10 mouse cellular contexts compared by ENCODE assay signal in the genomic region with DNA sequence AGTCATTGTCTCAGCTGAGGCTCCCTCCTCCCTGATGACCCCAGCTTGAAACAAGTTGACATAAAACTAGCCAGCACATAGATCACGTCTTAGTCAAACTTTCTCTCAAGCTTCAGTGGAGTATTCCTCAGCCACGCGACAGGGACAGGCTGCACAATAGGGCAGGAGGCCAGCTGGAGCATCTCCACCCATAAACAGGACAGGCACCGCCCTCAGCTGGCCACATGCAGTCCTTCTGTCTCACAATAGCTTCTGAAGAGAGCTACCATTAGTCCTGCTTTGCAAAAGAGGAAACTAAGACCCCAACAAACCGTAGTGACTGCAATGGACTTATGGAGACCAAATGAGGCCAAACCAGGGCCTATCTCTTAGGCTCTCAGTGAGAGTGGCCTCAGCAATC. TPM values are rescaled to one million over a fixed set of nuclear protein-coding genes. Genes with fewer than 3 reads are reported as not detected.
DNase-seq lines count a peak whose midpoint lies in the region; ATAC-seq and TF ChIP-seq lines count a peak whose summit lies in the region.
"Had no signal": no experiment of that assay in that cellular context is flagged by ENCODE, and none has a peak within 500 bp of the region (broad histone marks: within the 10 kb centered on the region; RNA-seq: fewer than 3 reads in every experiment).

No protein-coding gene starts in this region.

- TF ChIP-seq RAD21 in MEL (IDR thresholded peaks at IDR 0.05; ENCODE audit: low read depth, low read length) = no peak

- no peak for TF ChIP-seq EP300 in MEL (IDR thresholded peaks at IDR 0.05; ENCODE audit: low read depth in 1 of 2, low read length in 2 of 2)

- TF ChIP-seq CTCF in MEL (IDR thresholded peaks at IDR 0.05 in 2 of 3, conservative IDR thresholded peaks at IDR 0.05 in 1 of 3; ENCODE audit: control insufficient read depth in 1 of 3, insufficient read depth in 1 of 3, low read depth in 2 of 3, low read length in 3 of 3, poor library complexity in 1 of 3, severe bottlenecking in 1 of 3) = no peak

- 51% methylated on average over 5 of the region's 5 CpGs for WGBS in kidney, embryonic 16.5 days
- WGBS in forebrain, embryonic 14.5 days = 78% methylated on average over 5 of the region's 5 CpGs

- TF ChIP-seq POLR2A in MEL (IDR thresholded peaks at IDR 0.05; ENCODE audit: control insufficient read depth in 1 of 2, insufficient read depth in 1 of 2, low read depth in 1 of 2, low read length in 2 of 2, poor library complexity in 1 of 2) = no peak

- peak; percentile 50 for DNase-seq in kidney, adult 11 months
- no peak for DNase-seq in MEL (ENCODE audit: low read depth, low spot score)
- peak; percentile 69 for DNase-seq in gastrocnemius, adult 18-20 months (ENCODE audit: low spot score)
- peak; percentile 73 to 81 for DNase-seq in kidney, postnatal 4 days
- no peak for DNase-seq in forebrain, embryonic 14.5 days (ENCODE audit: low spot score)

- H3K27me3 ChIP-seq in kidney, embryonic 16.5 days (ENCODE audit: insufficient read depth, low read length) = no peaks in the 10 kb centered on the region
- H3K27me3 ChIP-seq in MEL (ENCODE audit: control insufficient read depth in 1 of 2, insufficient read depth in 2 of 2, low read length in 2 of 2) = no peaks in the 10 kb centered on the region
- H3K27me3 ChIP-seq in forebrain, embryonic 14.5 days (replicated peaks; ENCODE audit: control insufficient read depth, insufficient read depth, low read length) = no peaks in the 10 kb centered on the region
- H3K27me3 ChIP-seq: limb, embryonic 15.5 days had no signal

- H3K4me2 ChIP-seq in kidney, embryonic 16.5 days (replicated peaks; ENCODE audit: low read depth, low read length) = no peak overlapping the region
- no peak overlapping the region for H3K4me2 ChIP-seq in forebrain, embryonic 14.5 days (ENCODE audit: low read length)
- H3K4me2 ChIP-seq: limb, embryonic 15.5 days had no signal

- no peaks in the 10 kb centered on the region for H3K79me2 ChIP-seq in MEL (ENCODE audit: control insufficient read depth, insufficient read depth, low read length, poor library complexity)

- no peak for ATAC-seq in kidney, embryonic 16.5 days (ENCODE audit: low FRiP score, low TSS enrichment)
- ATAC-seq in forebrain, embryonic 14.5 days = no peak
- no peak for ATAC-seq in erythroblast, adult 5-6 weeks (replicated peaks; ENCODE audit: low FRiP score, poor library complexity, severe bottlenecking)
- ATAC-seq in CD4-positive, CD25-positive, alpha-beta regulatory T cell, adult 4 months = no peak

- no peak overlapping the region for H3K9ac ChIP-seq in kidney, embryonic 16.5 days (replicated peaks; ENCODE audit: low read length)
- peak overlapping the region; percentile 11; the same call in 1 of the 2 replicates for H3K9ac ChIP-seq in MEL (ENCODE audit: control insufficient read depth, low read depth, low read length, poor library complexity, severe bottlenecking)
- H3K9ac ChIP-seq in forebrain, embryonic 14.5 days (ENCODE audit: low read length) = no peak overlapping the region
- H3K9ac ChIP-seq: limb, embryonic 15.5 days had no signal

- H3K9me3 ChIP-seq in kidney, embryonic 16.5 days (ENCODE audit: low read length) = no peaks in the 10 kb centered on the region
- H3K9me3 ChIP-seq in MEL (replicated peaks; ENCODE audit: insufficient read depth, low read length) = no peaks in the 10 kb centered on the region
- H3K9me3 ChIP-seq in forebrain, embryonic 14.5 days (replicated peaks; ENCODE audit: control insufficient read depth, low read length) = no peaks in the 10 kb centered on the region
- H3K9me3 ChIP-seq: G1E; limb, embryonic 15.5 days had no signal

- no peak overlapping the region for H3K27ac ChIP-seq in kidney, embryonic 16.5 days (ENCODE audit: low read length)
- no peak overlapping the region for H3K27ac ChIP-seq in MEL (ENCODE audit: control insufficient read depth, low read depth, low read length)
- no peak overlapping the region for H3K27ac ChIP-seq in forebrain, embryonic 14.5 days (ENCODE audit: low read depth, low read length)
- H3K27ac ChIP-seq: limb, embryonic 15.5 days had no signal

- 0 out of 2 replicates have a peak, but pooled peaks cover 2% of the 10 kb centered on the region for H3K4me1 ChIP-seq in kidney, embryonic 16.5 days (ENCODE audit: insufficient read depth, low read length)
- H3K4me1 ChIP-seq in MEL (ENCODE audit: control insufficient read depth in 1 of 2, insufficient read depth in 2 of 2, low read length in 2 of 2) = 0 out of 4 replicates have a peak, but pooled peaks cover 0 to 3% of the 10 kb centered on the region in 2 experiments
- H3K4me1 ChIP-seq in forebrain, embryonic 14.5 days (ENCODE audit: control insufficient read depth, insufficient read depth, low read length) = no peaks in the 10 kb centered on the region
- H3K4me1 ChIP-seq: limb, embryonic 15.5 days had no signal

- peaks cover 11% of the 10 kb centered on the region; the same call in 1 of the 2 replicates for H3K36me3 ChIP-seq in kidney, embryonic 16.5 days (ENCODE audit: insufficient read depth, low read length)
- H3K36me3 ChIP-seq in MEL (ENCODE audit: control insufficient read depth in 1 of 2, insufficient read depth in 2 of 2, low read length in 2 of 2) = no peaks in the 10 kb centered on the region
- no peaks in the 10 kb centered on the region; the same call in 1 of the 2 replicates for H3K36me3 ChIP-seq in forebrain, embryonic 14.5 days (ENCODE audit: control insufficient read depth, insufficient read depth, low read length)

- H3K4me3 ChIP-seq in kidney, embryonic 16.5 days (ENCODE audit: low read length) = no peak overlapping the region
- peak overlapping the region in 1 of 2 experiments; percentile 55; a peak in 2 of 4 replicates for H3K4me3 ChIP-seq in MEL (ENCODE audit: control insufficient read depth in 1 of 2, insufficient read depth in 1 of 2, low read depth in 2 of 2, low read length in 2 of 2)
- H3K4me3 ChIP-seq in forebrain, embryonic 14.5 days (ENCODE audit: low read depth, low read length) = no peak overlapping the region
- H3K4me3 ChIP-seq: limb, embryonic 15.5 days had no signal

TF ChIP-seq in MEL, 35 proteins besides CTCF, POLR2A, EP300 and RAD21:
- TF ChIP-seq CHD1 (IDR thresholded peaks at IDR 0.05; ENCODE audit: low read depth, low read length) (no peak), RCOR1 (IDR thresholded peaks at IDR 0.05; ENCODE audit: low read depth, low read length) (no peak), ZKSCAN1 (IDR thresholded peaks at IDR 0.05; ENCODE audit: low read depth, low read length) (no peak), ZNF384 (IDR thresholded peaks at IDR 0.05; ENCODE audit: low read depth, low read length) (no peak), KAT2A (conservative IDR thresholded peaks at IDR 0.05; ENCODE audit: low read depth, low read length) (no peak), MAZ (IDR thresholded peaks at IDR 0.05; ENCODE audit: low read depth, low read length) (no peak), GABPA (IDR thresholded peaks at IDR 0.05; ENCODE audit: low read depth, low read length) (no peak), ZC3H11A (IDR thresholded peaks at IDR 0.05; ENCODE audit: low read depth, low read length) (no peak), MXI1 (IDR thresholded peaks at IDR 0.05; ENCODE audit: low read depth, low read length) (no peak)

RNA-seq across cellular contexts. Expression of a gene that starts 27.6 kb away (rescaled TPM):
- polyA plus RNA-seq in kidney, embryonic 16.5 days (2015; fragmentation: Nextera tagmentation; extraction: Ambion mirVana) = 0.17 TPM in 1 of 2 replicates, not detected in the other
- total RNA-seq in MEL (2012; rRNA removed) = not detected in 2 replicates
- not detected for polyA plus RNA-seq in MEL (2012; ENCODE audit: insufficient read depth in 1 of 2, insufficient read length in 2 of 2, low read depth in 1 of 2, low replicate concordance in 2 of 2, missing spikeins in 1 of 2)
- total RNA-seq in gastrocnemius, adult 18-20 months (2021) = not detected
- not detected in 2 replicates for polyA plus RNA-seq in forebrain, embryonic 14.5 days (2014; fragmentation: Nextera tagmentation; extraction: Ambion mirVana)
- total RNA-seq in erythroblast, adult 5-6 weeks (2015; ENCODE audit: low replicate concordance) = not detected in 2 replicates
- not detected in 2 replicates for total RNA-seq in erythroblast, adult 5-6 weeks (2017; ENCODE audit: low replicate concordance)
- polyA plus RNA-seq in CD4-positive, CD25-positive, alpha-beta regulatory T cell, adult 4 months (2017; shearing (Covaris generic)) = not detected
- total RNA-seq: G1E had no signal
- polyA plus RNA-seq: G1E; limb, embryonic 15.5 days had no signal

RNA-seq across cellular contexts. Expression of a gene that starts 40.8 kb away (rescaled TPM):
- polyA plus RNA-seq in kidney, embryonic 16.5 days (2015; fragmentation: Nextera tagmentation; extraction: Ambion mirVana) = 11.2 and 13.9 TPM in 2 replicates
- 35.9 and 44.6 TPM in 2 replicates for total RNA-seq in MEL (2012; rRNA removed)
- polyA plus RNA-seq in MEL (2012; ENCODE audit: insufficient read depth in 1 of 2, insufficient read length in 2 of 2, low read depth in 1 of 2, low replicate concordance in 2 of 2, missing spikeins in 1 of 2) = 10 to 100 TPM; 41.9 to 96.5 TPM
- total RNA-seq in gastrocnemius, adult 18-20 months (2021) = 10 to 100 TPM; 68.4 to 69.8 TPM
- polyA plus RNA-seq in forebrain, embryonic 14.5 days (2014; fragmentation: Nextera tagmentation; extraction: Ambion mirVana) = 21.1 and 29.6 TPM in 2 replicates
- total RNA-seq in erythroblast, adult 5-6 weeks (2015; ENCODE audit: low replicate concordance) = 53.1 and 53.8 TPM in 2 replicates
- total RNA-seq in erythroblast, adult 5-6 weeks (2017; ENCODE audit: low replicate concordance) = 109 and 114 TPM in 2 replicates
- 10 to 100 TPM; 68.5 to 94.4 TPM for polyA plus RNA-seq in CD4-positive, CD25-positive, alpha-beta regulatory T cell, adult 4 months (2017; shearing (Covaris generic))

Comparison
In these comparisons a context has a peak if more than half of its experiments do, and no peak if none do; other contexts are left out.
1. DNase-seq: peak in kidney, adult 11 months (single experiment), gastrocnemius, adult 18-20 months (single experiment) and kidney, postnatal 4 days (2 of 2); none in MEL (single experiment) and forebrain, embryonic 14.5 days (single experiment).